Mouse (Mus musculus) ovary, postnatal 14 days (tissue): ENCODE data around the gene Fer.

ENCODE experiments used
- DNase-seq: peaks from one replicate; pipeline ENCODE4 v3.0.0; 2022; ENCODE audit warnings: low spot score

Gene Fer

DNA sequence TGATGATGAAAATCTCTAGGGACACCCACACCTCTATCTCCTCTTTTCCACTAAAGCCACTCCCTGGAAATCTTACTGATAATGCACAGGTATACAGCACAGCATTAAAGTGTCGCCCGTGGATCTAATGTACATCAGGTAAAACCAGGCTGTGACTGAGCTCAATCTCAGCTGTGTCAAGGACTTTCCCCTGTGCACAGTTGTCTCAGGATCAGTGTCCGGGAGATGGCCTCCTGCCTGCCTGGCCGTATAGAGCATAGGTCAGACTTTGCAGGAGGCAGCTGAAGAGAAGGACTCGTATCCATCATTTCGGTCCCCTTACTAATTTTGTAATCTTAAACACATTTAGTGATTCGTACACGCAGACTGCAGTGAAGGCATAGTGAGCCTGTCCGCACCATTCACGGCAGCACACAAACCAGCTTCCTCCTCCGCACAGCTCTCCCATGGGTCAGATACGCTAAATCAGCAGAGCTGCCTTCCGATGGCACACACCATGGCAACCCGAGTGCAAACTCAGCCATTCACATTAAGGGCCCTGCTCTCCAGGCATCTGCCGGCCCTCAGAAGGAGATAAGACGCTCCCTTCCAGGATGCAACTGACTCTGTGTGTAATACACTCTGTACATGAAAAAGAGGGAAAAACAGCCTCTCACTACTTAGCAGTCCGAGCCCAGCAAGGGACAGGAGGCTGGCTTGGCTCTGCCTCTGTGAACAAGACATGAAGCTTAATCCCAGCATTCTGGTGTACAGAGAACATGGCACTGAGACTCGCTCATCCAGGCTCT lies 277.4 kb downstream of the Fer start:
- no peak for DNase-seq

DNA sequence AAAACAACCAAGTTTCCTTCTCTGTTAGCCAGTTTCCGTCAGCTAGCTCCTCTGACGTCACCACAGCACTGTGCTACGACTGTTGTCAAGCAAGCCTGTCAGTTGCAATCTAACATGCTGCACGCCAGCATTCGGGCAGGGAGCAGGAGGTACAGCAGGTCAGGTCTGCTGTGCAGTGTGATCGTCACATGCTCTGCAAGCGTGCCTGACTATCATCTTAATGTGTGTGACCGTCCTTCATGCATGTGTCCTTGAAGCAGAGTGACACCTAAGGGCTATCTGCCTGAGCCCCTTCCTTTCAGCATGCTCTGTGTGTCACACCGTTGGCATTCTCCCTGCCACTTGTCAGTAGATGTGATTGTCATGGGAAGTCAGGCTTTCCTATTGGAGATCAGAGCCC lies 279.0 kb downstream of the Fer start:
- no peak for DNase-seq

DNA sequence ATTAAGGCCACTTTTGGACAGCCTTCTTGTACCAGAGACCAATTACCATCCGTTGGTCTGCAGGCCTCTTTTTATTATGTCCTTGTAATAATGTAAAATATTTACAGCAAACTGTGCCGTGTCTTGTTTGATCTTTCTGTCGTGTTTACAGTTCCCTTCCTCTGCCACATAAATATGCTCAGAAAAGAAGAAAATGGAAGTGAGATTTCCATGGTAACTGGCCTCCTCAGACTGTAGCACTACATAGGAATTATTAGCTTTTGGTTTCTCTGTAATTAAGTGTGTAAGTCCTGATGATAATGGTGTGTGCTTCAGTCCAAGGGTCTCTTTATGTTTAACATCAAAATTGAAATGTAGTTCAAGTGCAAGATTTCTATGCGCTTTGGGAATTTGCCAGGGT lies 283.5 kb downstream of the Fer start:
- DNase-seq, result no peak

DNA sequence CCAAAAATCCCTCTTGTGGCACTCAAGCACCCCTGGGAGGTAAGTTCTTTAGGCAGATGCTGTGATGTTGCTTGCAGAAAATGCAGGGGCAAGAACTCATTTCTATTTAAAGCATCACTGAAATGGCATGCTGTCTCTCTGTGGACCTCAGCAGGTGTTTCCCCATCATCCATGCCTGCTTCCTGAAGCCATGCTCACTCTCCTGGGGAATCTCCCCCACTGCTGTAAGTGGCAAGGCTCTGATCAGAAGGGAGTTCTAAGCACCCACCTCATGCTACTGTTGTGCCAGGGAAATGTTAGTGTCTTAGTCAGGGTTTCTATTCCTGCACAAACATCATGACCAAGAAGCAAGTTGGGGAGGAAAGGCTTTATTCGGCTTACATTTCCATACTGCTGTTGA lies 287.9 kb downstream of the Fer start:
- DNase-seq, result no peak

DNA sequence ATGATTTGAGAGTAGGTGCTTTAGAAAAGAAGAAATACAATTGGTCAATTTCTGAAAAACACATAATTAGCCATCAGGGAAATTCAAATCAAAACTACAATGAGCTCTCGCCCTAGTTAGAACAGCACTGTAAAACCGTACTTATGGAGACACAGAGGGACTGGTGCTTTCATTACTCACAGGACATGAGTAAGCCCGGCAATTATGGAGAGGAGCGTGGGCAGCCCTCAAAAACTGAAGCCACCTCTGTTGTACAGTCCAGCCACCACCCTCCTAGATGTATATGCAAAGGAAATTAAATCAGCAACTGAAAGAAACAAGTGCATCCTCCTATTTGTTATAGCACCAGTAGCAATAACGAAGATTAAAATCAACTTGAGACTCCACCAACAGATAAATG lies 304.9 kb downstream of the Fer start:
- DNase-seq, result no peak

DNA sequence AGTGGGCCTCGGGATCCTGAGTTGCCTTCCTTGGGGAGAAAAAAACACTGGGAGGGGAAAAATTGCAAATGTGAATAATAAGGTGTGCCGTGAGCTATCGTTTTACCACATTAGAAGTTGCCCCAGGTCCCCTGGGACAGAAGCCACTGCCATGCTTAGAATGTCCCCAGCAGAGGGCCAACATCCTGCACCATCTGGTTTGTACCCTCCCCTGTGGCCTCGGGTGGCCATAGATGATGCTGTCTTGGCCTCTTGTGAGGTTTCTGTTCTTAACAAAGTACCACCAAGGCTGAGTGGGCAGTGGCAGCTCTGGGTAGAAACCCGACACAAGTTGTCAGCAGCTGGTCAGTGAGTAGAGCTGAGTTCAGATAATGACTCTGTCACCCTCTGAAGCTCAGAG lies 307.2 kb downstream of the Fer start:
- no peak for DNase-seq

DNA sequence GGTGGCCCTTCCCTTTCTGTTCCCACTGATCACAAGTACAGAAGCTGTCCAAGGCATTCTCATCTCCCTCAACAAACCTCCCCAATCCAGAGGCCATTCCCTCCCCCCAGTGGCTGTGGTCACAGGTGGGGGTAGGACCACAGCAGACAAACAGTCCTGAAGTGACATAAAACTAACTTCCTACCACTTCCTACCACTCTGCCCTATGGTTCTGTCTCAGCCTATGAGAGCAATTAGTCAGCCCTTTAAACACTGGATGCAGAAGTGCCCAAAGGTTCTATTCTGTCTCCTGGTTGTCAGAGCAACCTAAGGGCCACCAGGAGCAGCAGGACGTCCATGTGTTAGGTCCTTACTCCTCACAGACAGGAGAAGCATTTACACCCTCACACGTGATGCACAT lies 309.6 kb downstream of the Fer start:
- DNase-seq, result no peak

DNA sequence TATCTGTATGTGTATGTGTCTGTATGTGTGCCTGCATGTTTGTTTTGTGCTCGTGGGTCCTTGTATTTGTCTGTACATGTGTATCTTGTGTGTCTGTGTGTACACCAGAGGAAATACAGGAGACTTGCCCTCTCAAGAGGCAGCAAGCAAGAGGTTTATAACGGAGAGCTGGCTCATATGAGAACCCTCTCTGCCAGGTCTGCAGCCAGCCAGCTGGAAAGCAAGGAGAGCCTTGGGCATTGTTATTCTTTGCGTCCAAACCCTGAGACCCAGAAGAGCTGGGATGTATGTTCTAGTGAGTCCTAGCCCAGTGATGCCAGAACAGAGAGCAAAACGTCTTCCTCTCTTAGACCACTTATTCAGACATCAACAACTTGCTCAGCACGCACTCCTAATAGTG lies 317.7 kb downstream of the Fer start:
- no peak for DNase-seq

DNA sequence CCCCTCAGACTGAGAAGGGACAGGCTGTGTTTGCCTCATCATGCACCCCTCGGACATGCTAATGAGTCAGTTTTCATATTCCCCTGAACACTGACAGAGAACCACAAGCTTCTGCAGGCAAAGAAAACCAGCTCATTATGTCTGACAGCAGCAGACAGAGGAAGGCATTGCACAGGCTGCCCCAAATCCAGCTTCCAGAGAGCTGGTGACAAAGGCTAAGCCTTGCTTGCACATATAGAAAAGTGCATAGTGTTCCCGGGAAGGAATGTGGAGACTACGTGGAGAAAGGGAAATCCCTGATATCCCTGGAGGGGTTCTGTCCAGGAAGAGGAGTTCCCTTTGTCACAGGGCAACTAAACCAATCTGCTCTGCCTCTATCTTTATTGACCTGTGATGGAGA lies 318.4 kb downstream of the Fer start:
- no peak for DNase-seq

DNA sequence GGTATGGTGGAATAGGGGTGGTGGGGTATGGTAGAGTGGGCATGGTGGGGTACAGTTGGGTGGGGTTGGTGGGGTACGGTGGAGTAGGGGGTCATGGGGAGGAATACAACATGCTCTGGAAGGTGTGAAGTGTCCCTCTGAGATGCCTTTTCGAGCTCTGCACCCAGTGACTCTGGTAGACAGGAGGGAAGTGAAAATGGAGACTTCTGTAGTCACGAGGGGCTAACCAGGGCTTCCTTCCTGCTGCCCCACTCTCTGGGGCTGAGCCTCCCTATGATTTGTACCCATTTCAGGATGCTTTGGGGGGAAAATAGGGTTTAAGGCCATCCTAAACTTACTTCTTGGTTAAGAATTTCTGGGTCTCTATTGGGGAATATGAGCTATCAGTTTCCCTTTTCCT lies 319.7 kb downstream of the Fer start:
- no peak for DNase-seq

DNA sequence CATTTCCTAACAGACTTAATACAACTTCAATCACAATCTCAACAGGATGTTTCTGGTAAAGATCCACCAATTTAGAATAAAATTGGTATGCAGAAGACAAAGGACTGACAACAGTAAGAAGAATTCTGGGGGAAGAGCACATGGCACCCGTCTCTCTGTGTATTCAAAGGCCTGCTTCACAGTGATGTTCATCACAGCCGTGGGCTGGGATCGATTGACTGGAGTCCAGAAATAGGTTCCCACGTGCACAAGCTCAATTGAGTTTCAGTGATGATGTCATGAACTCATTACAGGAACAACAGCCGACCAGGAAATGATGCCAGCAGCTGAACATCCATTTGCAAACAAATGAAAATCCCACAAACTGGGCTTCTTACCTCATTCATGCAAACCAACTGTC lies 320.3 kb downstream of the Fer start:
- no peak for DNase-seq
